Mouse (Mus musculus) layer of hippocampus, postnatal 10 days (tissue): ENCODE results near the gene 1500009C09Rik. TPM values are rescaled to one million over a fixed set of nuclear protein-coding genes. Genes with fewer than 3 reads are reported as not detected.

Experiments
- DNase-seq, 2 experiments: peaks; one replicate each; pipeline ENCODE4 v3.0.0; 2021; ENCODE audit warnings: low spot score in 2 of 2
- total RNA-seq, 2 experiments: library from RNA; stranded (reverse); gene quantifications; 2 replicates each; pipeline ENCODE4 v1.2.3; 2021

The 1500009C09Rik gene
- total RNA-seq, 2 experiments from 2014 or later: 79.9 to 88.8 TPM

DNA sequence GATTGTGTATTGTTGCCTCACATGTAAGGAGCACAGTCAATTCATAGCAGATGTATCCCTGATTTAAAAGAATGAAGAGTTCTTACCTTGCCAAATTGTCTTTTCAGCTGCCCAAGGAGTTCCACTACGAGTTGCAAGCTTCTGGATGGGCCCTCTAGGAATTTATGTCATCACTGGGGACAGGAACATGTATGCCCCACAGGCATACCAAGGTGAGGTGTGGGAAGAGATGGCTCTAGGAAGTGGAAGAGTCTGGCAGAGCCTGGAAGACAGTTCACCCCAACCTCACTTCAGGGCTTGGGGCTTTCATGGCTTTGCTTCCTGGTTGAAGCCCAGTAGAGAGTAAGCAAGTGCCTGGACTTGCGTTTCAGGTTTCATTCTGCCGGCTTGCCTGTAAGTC, 56.2 kb downstream of the 1500009C09Rik start:
- DNase-seq: no peak

Other genes starting within 250 kb of the 1500009C09Rik start
- gene Desi1, start 218.5 kb upstream of the 1500009C09Rik start, total RNA-seq: 10 to 100 TPM; 86.3 to 99.3 TPM
- gene Snu13, start 204.8 kb upstream of the 1500009C09Rik start, total RNA-seq: 100 to 1,000 TPM in 1 of 2 experiments, 10 to 100 TPM in 1; 97.5 to 108 TPM
- not detected for gene 4930407I10Rik, start 193.2 kb upstream of the 1500009C09Rik start, total RNA-seq
- under 1 TPM; 0.18 to 0.27 TPM for gene Mei1, start 182.4 kb upstream of the 1500009C09Rik start, total RNA-seq
- gene Ccdc134, start 124.5 kb upstream of the 1500009C09Rik start, total RNA-seq: 10 to 100 TPM; 10.7 to 13.5 TPM
- gene Srebf2, start 105.2 kb upstream of the 1500009C09Rik start, total RNA-seq: 100 to 1,000 TPM; 191 to 198 TPM
- 1 to 10 TPM; 2.0 to 3.1 TPM for gene Shisa8, start 39.6 kb upstream of the 1500009C09Rik start, total RNA-seq
- 1 to 10 TPM in 1 of 2 experiments, under 1 TPM in 1; 0.69 to 1.0 TPM for gene Tnfrsf13c, start 28.0 kb upstream of the 1500009C09Rik start, total RNA-seq
- 1 to 10 TPM; 6.5 to 9.0 TPM for gene Cenpm, start 7.6 kb upstream of the 1500009C09Rik start, total RNA-seq
- 100 to 1,000 TPM; 617 to 640 TPM for gene Sept3, start 22.5 kb downstream of the 1500009C09Rik start, total RNA-seq
- under 1 TPM in 1 of 2 experiments, not detected in 1; 0.25 TPM for gene Wbp2nl, start 46.6 kb downstream of the 1500009C09Rik start, total RNA-seq
- gene Naga, start 86.5 kb downstream of the 1500009C09Rik start, total RNA-seq: 10 to 100 TPM; 36.9 to 43.3 TPM
- 1 to 10 TPM in 1 of 2 experiments, under 1 TPM in 1; 0.80 to 1.1 TPM for gene Pheta2, start 86.5 kb downstream of the 1500009C09Rik start, total RNA-seq
- gene Smdt1, start 86.6 kb downstream of the 1500009C09Rik start, total RNA-seq: 100 to 1,000 TPM; 158 to 179 TPM
- gene Ndufa6, start 101.9 kb downstream of the 1500009C09Rik start, total RNA-seq: 100 to 1,000 TPM; 201 to 212 TPM
- gene Cyp2d22, start 127.9 kb downstream of the 1500009C09Rik start, total RNA-seq: 10 to 100 TPM; 18.8 to 19.5 TPM
- not detected for gene Cyp2d11, start 141.6 kb downstream of the 1500009C09Rik start, total RNA-seq
- under 1 TPM in 1 of 2 experiments, not detected in 1; 0.40 TPM for gene Cyp2d10, start 154.8 kb downstream of the 1500009C09Rik start, total RNA-seq
- gene Cyp2d9, start 181.0 kb downstream of the 1500009C09Rik start, total RNA-seq: not detected